In genomic region chrX:164066185-164066584, GRCm38 (mm10) we compare ENCODE assay signal across 8 mouse cellular contexts. TPM values are rescaled to one million over a fixed set of nuclear protein-coding genes. Genes with fewer than 3 reads are reported as not detected.
DNase-seq lines count a peak whose midpoint lies in the region; ATAC-seq lines count a peak whose summit lies in the region.

No protein-coding gene starts in this region.

- WGBS in hindbrain, embryonic 10.5 days, result 16% methylated on average over 2 of the region's 2 CpGs
- 17% methylated on average over 2 of the region's 2 CpGs for WGBS in hindbrain, embryonic 13.5 days
- WGBS in limb, embryonic 11.5 days, result 9% methylated on average over 2 of the region's 2 CpGs
- 26% methylated on average over 2 of the region's 2 CpGs for WGBS in midbrain, embryonic 15.5 days

- DNase-seq in hindbrain, embryonic 10.5 days (ENCODE audit: low spot score), result peak; percentile 46
- peak; percentile 72 to 85 for DNase-seq in cerebellum, postnatal 14 days
- peak; percentile 68 for DNase-seq in gastrocnemius, postnatal 14 days
- DNase-seq in kidney, adult 8-10 months, result peak; percentile 54 to 60
- DNase-seq in limb, embryonic 11.5 days (ENCODE audit: low spot score), result peak; percentile 76
- DNase-seq in spleen, postnatal 4 days (ENCODE audit: low spot score in 2 of 2), result peak; percentile 50 to 85

- no peak overlapping the region for H3K9ac ChIP-seq in hindbrain, embryonic 13.5 days
- no peak overlapping the region for H3K9ac ChIP-seq in limb, embryonic 11.5 days (ENCODE audit: low read length)
- H3K9ac ChIP-seq in midbrain, embryonic 15.5 days, result no peak overlapping the region

- H3K9me3 ChIP-seq in hindbrain, embryonic 10.5 days, result no peaks in the 10 kb centered on the region
- H3K9me3 ChIP-seq in hindbrain, embryonic 13.5 days, result no peaks in the 10 kb centered on the region
- no peaks in the 10 kb centered on the region for H3K9me3 ChIP-seq in limb, embryonic 11.5 days (ENCODE audit: control insufficient read depth, low read length)
- no peaks in the 10 kb centered on the region for H3K9me3 ChIP-seq in midbrain, embryonic 15.5 days

- intact Hi-C loops in gastrocnemius, postnatal 14 days (cut with DNase I; ENCODE audit: low total_unique reads), result no loop called here

- H3K36me3 ChIP-seq in hindbrain, embryonic 10.5 days, result peaks cover 6% of the 10 kb centered on the region
- no peaks in the 10 kb centered on the region for H3K36me3 ChIP-seq in hindbrain, embryonic 13.5 days
- no peaks in the 10 kb centered on the region for H3K36me3 ChIP-seq in limb, embryonic 11.5 days (ENCODE audit: control insufficient read depth, insufficient read depth, low read length)
- no peaks in the 10 kb centered on the region for H3K36me3 ChIP-seq in midbrain, embryonic 15.5 days (replicated peaks)

- no peak overlapping the region for H3K4me2 ChIP-seq in hindbrain, embryonic 13.5 days
- no peak overlapping the region for H3K4me2 ChIP-seq in limb, embryonic 11.5 days (ENCODE audit: low read depth, severe bottlenecking)
- no peak overlapping the region for H3K4me2 ChIP-seq in midbrain, embryonic 15.5 days

- H3K4me3 ChIP-seq in hindbrain, embryonic 10.5 days, result no peak overlapping the region
- no peak overlapping the region for H3K4me3 ChIP-seq in hindbrain, embryonic 13.5 days
- no peak overlapping the region for H3K4me3 ChIP-seq in limb, embryonic 11.5 days (ENCODE audit: low read depth, low read length)
- no peak overlapping the region for H3K4me3 ChIP-seq in midbrain, embryonic 15.5 days

- no peak for ATAC-seq in hindbrain, embryonic 13.5 days (ENCODE audit: low FRiP score)
- no peak for ATAC-seq in limb, embryonic 11.5 days (ENCODE audit: insufficient number of reproducible peaks, low FRiP score, low TSS enrichment, low read depth)
- peak; percentile 70; the same call in 1 of the 2 replicates for ATAC-seq in midbrain, embryonic 15.5 days (replicated peaks)

- H3K27ac ChIP-seq in hindbrain, embryonic 10.5 days, result no peak overlapping the region
- H3K27ac ChIP-seq in hindbrain, embryonic 13.5 days, result no peak overlapping the region
- no peak overlapping the region for H3K27ac ChIP-seq in limb, embryonic 11.5 days (replicated peaks; ENCODE audit: low read depth, low read length)
- H3K27ac ChIP-seq in midbrain, embryonic 15.5 days, result no peak overlapping the region

- no peaks in the 10 kb centered on the region for H3K4me1 ChIP-seq in hindbrain, embryonic 10.5 days (replicated peaks)
- no peaks in the 10 kb centered on the region for H3K4me1 ChIP-seq in hindbrain, embryonic 13.5 days (replicated peaks)
- H3K4me1 ChIP-seq in limb, embryonic 11.5 days (ENCODE audit: control insufficient read depth, insufficient read depth, low read length), result no peaks in the 10 kb centered on the region
- no peaks in the 10 kb centered on the region for H3K4me1 ChIP-seq in midbrain, embryonic 15.5 days

- H3K27me3 ChIP-seq in hindbrain, embryonic 10.5 days (ENCODE audit: insufficient read depth, poor library complexity, severe bottlenecking), result peaks cover 21% of the 10 kb centered on the region
- H3K27me3 ChIP-seq in hindbrain, embryonic 13.5 days, result peaks cover 8% of the 10 kb centered on the region; the same call in 1 of the 2 replicates
- H3K27me3 ChIP-seq in limb, embryonic 11.5 days (ENCODE audit: control insufficient read depth, insufficient read depth, low read length), result no peaks in the 10 kb centered on the region
- no peaks in the 10 kb centered on the region for H3K27me3 ChIP-seq in midbrain, embryonic 15.5 days (replicated peaks)

RNA-seq across cellular contexts. Expression of gene Siah1b, which starts 10.1 kb away (rescaled TPM):
- polyA plus RNA-seq in hindbrain, embryonic 10.5 days (2016; fragmentation: Nextera tagmentation; extraction: Ambion mirVana), result 42.0 and 44.7 TPM in 2 replicates
- 23.5 and 26.1 TPM in 2 replicates for polyA plus RNA-seq in hindbrain, embryonic 13.5 days (2015; fragmentation: Nextera tagmentation; extraction: Ambion mirVana)
- 1 to 10 TPM; 4.5 to 5.5 TPM for total RNA-seq in gastrocnemius, postnatal 14 days (2021)
- 43.4 and 46.8 TPM in 2 replicates for polyA plus RNA-seq in limb, embryonic 11.5 days (2014; fragmentation: Nextera tagmentation; extraction: Ambion mirVana)
- 17.5 and 20.8 TPM in 2 replicates for polyA plus RNA-seq in midbrain, embryonic 15.5 days (2015; fragmentation: Nextera tagmentation; extraction: Ambion mirVana)

RNA-seq across cellular contexts. Expression of gene Cltrn, which starts 22.4 kb away (rescaled TPM):
- 0.21 and 0.52 TPM in 2 replicates for polyA plus RNA-seq in hindbrain, embryonic 10.5 days (2016; fragmentation: Nextera tagmentation; extraction: Ambion mirVana)
- polyA plus RNA-seq in hindbrain, embryonic 13.5 days (2015; fragmentation: Nextera tagmentation; extraction: Ambion mirVana), result 0.50 and 1.00 TPM in 2 replicates
- total RNA-seq in gastrocnemius, postnatal 14 days (2021), result not detected
- polyA plus RNA-seq in limb, embryonic 11.5 days (2014; fragmentation: Nextera tagmentation; extraction: Ambion mirVana), result not detected in 2 replicates
- not detected in 2 replicates for polyA plus RNA-seq in midbrain, embryonic 15.5 days (2015; fragmentation: Nextera tagmentation; extraction: Ambion mirVana)

RNA-seq across cellular contexts. Expression of gene Car5b, which starts 38.4 kb away (rescaled TPM):
- polyA plus RNA-seq in hindbrain, embryonic 10.5 days (2016; fragmentation: Nextera tagmentation; extraction: Ambion mirVana), result 0.33 and 0.40 TPM in 2 replicates
- 0.31 and 0.65 TPM in 2 replicates for polyA plus RNA-seq in hindbrain, embryonic 13.5 days (2015; fragmentation: Nextera tagmentation; extraction: Ambion mirVana)
- total RNA-seq in gastrocnemius, postnatal 14 days (2021), result under 1 TPM; 0.66 to 0.84 TPM
- polyA plus RNA-seq in limb, embryonic 11.5 days (2014; fragmentation: Nextera tagmentation; extraction: Ambion mirVana), result 0.72 and 1.0 TPM in 2 replicates
- 0.22 and 0.40 TPM in 2 replicates for polyA plus RNA-seq in midbrain, embryonic 15.5 days (2015; fragmentation: Nextera tagmentation; extraction: Ambion mirVana)
